Mouse (Mus musculus): ENCODE results near the gene Zfp385b. TPM values are rescaled to one million over a fixed set of nuclear protein-coding genes. Genes with fewer than 3 reads are reported as not detected.

Zfp385b gene
- polyA plus RNA-seq, 1 experiment from 2014 or later, result 6.7 TPM

DNA sequence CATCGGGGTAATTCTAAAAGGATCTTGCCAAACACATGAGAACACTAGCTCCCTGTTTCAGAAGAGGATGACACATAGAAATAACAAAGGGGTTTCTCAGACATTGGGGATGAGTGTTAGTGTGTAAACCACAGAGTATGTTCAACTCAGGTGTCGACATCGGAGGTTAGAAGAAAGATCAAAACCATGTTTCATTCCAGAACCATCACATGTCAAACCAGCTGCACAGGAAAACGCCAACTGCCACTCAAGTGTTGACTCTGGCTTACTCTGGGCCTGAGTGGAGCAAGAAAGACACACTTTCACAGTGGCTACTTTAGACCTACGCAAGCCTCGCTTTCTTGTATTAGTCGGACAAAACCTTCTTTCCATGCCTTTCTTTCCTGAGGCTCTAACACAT is 74.2 kb downstream of the Zfp385b start:
- no peak overlapping the region for H3K4me2 ChIP-seq

DNA sequence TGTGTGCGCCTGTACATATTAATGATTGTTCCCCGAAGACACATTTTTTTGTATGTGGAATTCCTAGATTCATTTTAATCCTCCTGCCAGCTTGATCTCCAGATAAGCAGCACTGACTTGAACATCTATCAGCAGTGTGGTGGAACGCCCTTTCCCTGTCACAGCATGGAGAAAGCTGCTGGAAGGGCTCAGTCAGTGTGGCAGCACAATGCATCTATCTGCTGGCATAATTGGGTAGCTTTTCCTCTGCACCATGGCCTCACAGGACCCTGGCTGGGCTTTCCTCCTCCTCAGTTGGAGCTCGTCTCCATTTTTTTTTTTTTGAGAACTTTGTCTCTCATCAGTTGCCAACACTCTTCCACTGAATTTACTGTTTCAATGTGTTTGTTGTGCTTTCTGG is 77.1 kb downstream of the Zfp385b start:
- H3K27ac ChIP-seq, result no peak overlapping the region
- H3K9me3 ChIP-seq (replicated peaks), result no peaks in the 10 kb centered on the region
- H3K4me2 ChIP-seq, result no peak overlapping the region
- H3K36me3 ChIP-seq, result no peaks in the 10 kb centered on the region
- no peaks in the 10 kb centered on the region for H3K4me1 ChIP-seq
- 64% methylated on average over 4 of the region's 4 CpGs for WGBS
- H3K9ac ChIP-seq, result no peak overlapping the region
- no peaks in the 10 kb centered on the region for H3K27me3 ChIP-seq
- ATAC-seq (replicated peaks; ENCODE audit: low FRiP score), result no peak
- no peak overlapping the region for H3K4me3 ChIP-seq (replicated peaks)

More for the DNA sequence above, 74.2 kb downstream of the Zfp385b start:
- Histone ChIP-seq H3K27me3 (no peaks in the 10 kb centered on the region), H3K36me3 (no peaks in the 10 kb centered on the region), H3K4me3 (replicated peaks) (no peak overlapping the region), H3K9ac (no peak overlapping the region), H3K4me1 (no peaks in the 10 kb centered on the region), H3K27ac (no peak overlapping the region), H3K9me3 (replicated peaks) (no peaks in the 10 kb centered on the region)
- 90% methylated on average over 7 of the region's 7 CpGs for WGBS
- ATAC-seq (replicated peaks; ENCODE audit: low FRiP score), result no peak

DNA sequence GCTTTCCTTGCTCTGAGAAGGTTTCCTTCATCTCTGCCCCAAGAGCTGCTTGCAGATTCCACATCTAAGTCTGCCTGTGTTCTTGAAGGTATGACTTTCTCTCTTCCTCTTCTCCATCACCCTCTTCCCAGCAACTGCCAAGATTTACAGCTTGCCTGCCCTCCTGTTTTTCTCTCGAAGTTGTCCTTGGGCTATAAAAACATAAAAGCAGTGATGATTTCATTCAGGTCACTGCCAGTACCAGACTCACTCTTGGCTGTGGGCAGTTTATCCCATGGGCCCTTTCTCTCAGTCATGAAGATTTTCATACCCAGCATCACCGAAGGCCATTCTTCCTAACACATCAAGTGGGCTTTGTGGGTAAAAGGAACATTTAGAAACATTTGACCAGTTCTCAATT is 89.2 kb downstream of the Zfp385b start:
- H3K9ac ChIP-seq, result no peak overlapping the region
- H3K36me3 ChIP-seq, result no peaks in the 10 kb centered on the region
- 49% methylated on average over 2 of the region's 2 CpGs for WGBS
- H3K9me3 ChIP-seq (replicated peaks), result no peaks in the 10 kb centered on the region
- H3K4me3 ChIP-seq (replicated peaks), result no peak overlapping the region
- no peak for ATAC-seq (replicated peaks; ENCODE audit: low FRiP score)
- H3K27ac ChIP-seq, result no peak overlapping the region
- H3K4me2 ChIP-seq, result no peak overlapping the region
- no peaks in the 10 kb centered on the region for H3K4me1 ChIP-seq
- H3K27me3 ChIP-seq, result no peaks in the 10 kb centered on the region

DNA sequence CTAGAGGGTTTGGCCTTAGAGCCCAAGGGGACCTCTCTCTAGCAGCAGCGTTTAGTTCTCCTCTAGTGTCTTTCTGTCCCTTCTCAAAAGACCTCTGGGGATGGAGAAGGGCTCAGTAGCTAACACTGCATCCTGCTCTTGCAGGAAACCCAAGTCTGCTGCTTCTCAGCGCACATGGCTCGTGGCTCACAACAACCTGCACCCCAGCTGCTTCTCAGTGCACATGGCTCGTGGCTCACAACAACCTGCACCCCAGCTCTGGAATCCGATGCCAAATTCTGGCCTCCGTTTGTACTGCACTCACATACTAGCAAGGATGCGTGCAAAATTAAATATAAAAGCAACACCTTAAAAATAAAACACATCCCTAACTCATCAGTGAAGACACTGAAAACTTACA is 92.6 kb downstream of the Zfp385b start:
- WGBS, result 79% methylated on average over 7 of the region's 7 CpGs
- Histone ChIP-seq H3K27me3 (no peaks in the 10 kb centered on the region), H3K4me2 (no peak overlapping the region), H3K4me1 (no peaks in the 10 kb centered on the region), H3K9me3 (replicated peaks) (no peaks in the 10 kb centered on the region), H3K36me3 (no peaks in the 10 kb centered on the region), H3K27ac (no peak overlapping the region), H3K9ac (no peak overlapping the region), H3K4me3 (replicated peaks) (no peak overlapping the region)
- no peak for ATAC-seq (replicated peaks; ENCODE audit: low FRiP score)

DNA sequence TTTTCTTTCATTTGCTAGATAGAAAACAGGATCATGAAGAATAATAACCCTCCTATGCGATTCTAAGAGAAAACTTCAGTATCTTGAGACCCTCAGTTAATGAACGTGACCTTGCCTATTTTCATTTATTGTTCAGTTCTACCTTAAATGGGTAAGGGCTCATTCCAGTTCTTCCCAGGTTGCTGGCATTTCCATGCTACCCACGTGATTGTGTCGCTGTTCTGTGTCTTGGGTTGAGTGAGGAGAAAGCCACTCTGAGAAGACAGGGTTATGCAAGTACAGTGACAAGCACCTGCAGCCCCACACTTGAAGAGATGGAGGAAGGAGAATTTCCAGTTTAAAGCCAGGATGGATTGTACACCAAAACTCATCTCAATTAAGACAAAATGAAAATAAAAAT is 98.6 kb downstream of the Zfp385b start:
- Histone ChIP-seq H3K27me3 (no peaks in the 10 kb centered on the region), H3K4me3 (replicated peaks) (no peak overlapping the region), H3K9ac (no peak overlapping the region), H3K4me1 (no peaks in the 10 kb centered on the region), H3K36me3 (no peaks in the 10 kb centered on the region), H3K9me3 (replicated peaks) (no peaks in the 10 kb centered on the region), H3K27ac (no peak overlapping the region), H3K4me2 (no peak overlapping the region)
- 87% methylated on average over 4 of the region's 4 CpGs for WGBS
- no peak for ATAC-seq (replicated peaks; ENCODE audit: low FRiP score)

DNA sequence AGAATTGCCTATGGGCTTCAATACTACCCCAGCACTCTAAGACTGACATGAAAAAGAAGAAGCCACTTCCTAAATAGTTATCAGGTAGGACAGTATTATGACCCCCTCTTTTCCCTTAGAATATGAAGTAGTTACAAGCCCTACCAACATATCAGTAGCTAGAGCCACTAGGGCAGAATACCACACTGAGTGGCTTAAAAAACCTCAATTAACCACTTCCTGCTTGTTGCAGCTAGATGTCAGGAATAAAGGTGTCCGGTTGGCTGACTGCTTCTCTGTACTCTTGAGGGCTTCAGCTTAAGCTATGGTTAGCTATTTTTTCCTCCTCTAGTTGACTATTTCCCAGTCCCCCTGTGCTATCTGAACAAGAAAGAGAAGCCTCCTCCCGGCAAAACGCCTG is 103.1 kb downstream of the Zfp385b start:
- no peaks in the 10 kb centered on the region for H3K27me3 ChIP-seq
- H3K36me3 ChIP-seq, result no peaks in the 10 kb centered on the region
- no peak overlapping the region for H3K27ac ChIP-seq
- no peak for ATAC-seq (replicated peaks; ENCODE audit: low FRiP score)
- H3K4me3 ChIP-seq (replicated peaks), result no peak overlapping the region
- H3K4me1 ChIP-seq, result peaks cover 4% of the 10 kb centered on the region; the same call in 1 of the 2 replicates
- no peaks in the 10 kb centered on the region for H3K9me3 ChIP-seq (replicated peaks)
- H3K4me2 ChIP-seq, result no peak overlapping the region
- 83% methylated on average over 3 of the region's 3 CpGs for WGBS
- no peak overlapping the region for H3K9ac ChIP-seq

DNA sequence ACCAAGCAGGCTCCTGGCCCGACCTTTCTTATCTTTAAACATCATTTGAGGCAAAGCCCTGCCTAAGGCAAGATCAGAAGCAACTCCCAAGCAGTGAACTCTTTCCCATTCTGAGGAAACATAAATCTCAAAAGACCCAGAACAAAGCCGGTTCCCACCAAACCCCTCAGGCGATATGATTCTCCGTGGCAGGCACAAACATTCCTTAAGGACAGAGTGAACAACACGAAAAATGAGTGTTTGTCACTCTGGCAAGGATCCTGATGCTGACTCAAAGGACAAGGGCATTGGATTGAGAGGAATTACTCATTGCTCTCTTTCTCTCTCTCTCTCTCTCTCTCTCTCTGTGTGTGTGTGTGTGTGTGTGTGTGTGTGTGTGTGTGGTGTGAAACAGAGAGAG is 105.6 kb downstream of the Zfp385b start:
- Histone ChIP-seq H3K4me1 (peaks cover 4% of the 10 kb centered on the region; the same call in 1 of the 2 replicates), H3K36me3 (no peaks in the 10 kb centered on the region), H3K4me3 (replicated peaks) (no peak overlapping the region), H3K9ac (no peak overlapping the region), H3K27me3 (no peaks in the 10 kb centered on the region), H3K27ac (no peak overlapping the region), H3K9me3 (replicated peaks) (no peaks in the 10 kb centered on the region), H3K4me2 (no peak overlapping the region)
- ATAC-seq (replicated peaks; ENCODE audit: low FRiP score), result no peak
- 36% methylated on average over 5 of the region's 5 CpGs for WGBS

DNA sequence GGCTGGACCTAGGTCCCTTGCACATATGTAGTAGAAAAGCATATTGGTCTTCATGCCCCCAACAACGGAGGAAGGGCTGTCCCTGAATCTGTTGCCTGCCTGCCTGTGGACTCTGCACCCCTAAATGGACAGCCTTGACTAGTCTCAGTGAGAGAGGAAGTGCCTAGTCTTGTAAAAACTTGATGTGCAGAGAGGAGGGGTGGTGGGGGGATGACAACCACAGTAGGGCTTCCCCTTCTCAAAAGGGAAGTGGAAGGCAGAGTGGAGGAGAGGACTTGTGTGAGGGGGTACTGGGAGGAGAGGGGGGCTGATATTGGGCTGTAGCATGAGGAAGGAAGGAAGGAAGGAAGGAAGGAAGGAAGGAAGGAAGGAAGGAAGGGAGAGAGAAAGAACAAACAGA is 107.7 kb downstream of the Zfp385b start:
- whole genome bisulfite sequencing, result 82% methylated on average over 1 of the region's 1 CpGs
- H3K27me3 ChIP-seq, result no peaks in the 10 kb centered on the region

DNA sequence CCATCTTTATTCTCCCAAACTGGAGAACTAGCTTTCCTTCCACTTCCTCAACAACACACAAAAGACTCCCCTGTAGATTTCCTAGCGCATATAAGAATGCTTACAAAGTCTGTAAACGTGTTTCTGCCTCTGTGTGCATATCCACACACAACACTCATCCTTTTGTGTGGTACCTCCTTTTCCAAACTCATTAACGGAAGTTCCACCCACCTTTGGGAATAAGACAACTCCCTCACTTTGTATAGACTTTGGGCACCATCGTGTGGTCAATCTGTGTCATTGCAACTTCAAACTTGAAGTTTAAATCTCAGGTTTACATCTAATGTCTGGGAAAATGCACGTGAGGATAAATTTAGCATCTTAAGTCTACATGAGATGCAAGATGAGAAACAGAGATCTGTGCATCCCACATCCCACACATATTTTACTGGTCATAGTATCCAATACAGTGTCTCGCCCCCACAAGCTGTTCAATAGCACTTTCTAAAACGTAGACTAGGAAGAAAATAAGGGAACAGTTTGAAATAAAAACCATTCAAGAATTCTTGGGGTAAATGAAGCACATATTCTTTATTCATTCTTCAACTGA is 110.1 kb downstream of the Zfp385b start:
- peaks cover 4% of the 10 kb centered on the region; the same call in 1 of the 2 replicates for H3K4me1 ChIP-seq
- H3K4me2 ChIP-seq, result peak overlapping the region; percentile 44
- 30% methylated on average over 7 of the region's 7 CpGs for WGBS
- no peak overlapping the region for H3K27ac ChIP-seq
- ATAC-seq (replicated peaks; ENCODE audit: low FRiP score), result peak; percentile 50; the same call in 1 of the 2 replicates
- no peak overlapping the region for H3K4me3 ChIP-seq (replicated peaks)
- no peak overlapping the region for H3K9ac ChIP-seq
- H3K36me3 ChIP-seq, result no peaks in the 10 kb centered on the region
- no peaks in the 10 kb centered on the region for H3K27me3 ChIP-seq
- H3K9me3 ChIP-seq (replicated peaks), result no peaks in the 10 kb centered on the region

More for the DNA sequence above, 107.7 kb downstream of the Zfp385b start:
- peaks cover 4% of the 10 kb centered on the region; the same call in 1 of the 2 replicates for H3K4me1 ChIP-seq
- no peak overlapping the region for H3K4me3 ChIP-seq (replicated peaks)
- H3K36me3 ChIP-seq, result no peaks in the 10 kb centered on the region
- no peak for ATAC-seq (replicated peaks; ENCODE audit: low FRiP score)
- H3K9me3 ChIP-seq (replicated peaks), result no peaks in the 10 kb centered on the region
- H3K4me2 ChIP-seq, result no peak overlapping the region
- no peak overlapping the region for H3K9ac ChIP-seq
- H3K27ac ChIP-seq, result no peak overlapping the region

DNA sequence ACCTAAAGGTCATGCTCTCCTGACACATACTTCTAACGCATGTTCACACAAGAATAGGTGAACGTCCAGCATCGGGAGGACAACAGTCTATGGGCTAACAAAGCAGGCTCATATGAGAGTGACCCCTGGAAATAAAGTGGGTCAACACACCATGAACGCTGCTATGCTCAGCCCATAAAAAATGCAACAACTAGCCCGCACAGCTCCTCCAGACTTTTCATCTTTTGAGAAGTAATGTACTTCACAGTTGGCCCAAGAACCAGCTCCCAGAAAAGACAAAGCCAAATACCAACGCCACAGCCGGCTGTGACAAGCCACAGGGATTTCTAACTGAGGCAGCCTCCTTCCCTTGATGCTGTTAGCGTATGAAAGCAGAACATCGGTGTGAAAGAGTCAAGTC is 112.3 kb downstream of the Zfp385b start:
- ATAC-seq (replicated peaks; ENCODE audit: low FRiP score), result no peak
- H3K27ac ChIP-seq, result no peak overlapping the region
- no peaks in the 10 kb centered on the region for H3K27me3 ChIP-seq
- no peak overlapping the region for H3K9ac ChIP-seq
- H3K4me3 ChIP-seq (replicated peaks), result no peak overlapping the region
- no peaks in the 10 kb centered on the region for H3K9me3 ChIP-seq (replicated peaks)
- H3K36me3 ChIP-seq, result no peaks in the 10 kb centered on the region
- no peak overlapping the region for H3K4me2 ChIP-seq
- 64% methylated on average over 9 of the region's 9 CpGs for WGBS
- H3K4me1 ChIP-seq, result 0 out of 2 replicates have a peak, but pooled peaks cover 6% of the 10 kb centered on the region

DNA sequence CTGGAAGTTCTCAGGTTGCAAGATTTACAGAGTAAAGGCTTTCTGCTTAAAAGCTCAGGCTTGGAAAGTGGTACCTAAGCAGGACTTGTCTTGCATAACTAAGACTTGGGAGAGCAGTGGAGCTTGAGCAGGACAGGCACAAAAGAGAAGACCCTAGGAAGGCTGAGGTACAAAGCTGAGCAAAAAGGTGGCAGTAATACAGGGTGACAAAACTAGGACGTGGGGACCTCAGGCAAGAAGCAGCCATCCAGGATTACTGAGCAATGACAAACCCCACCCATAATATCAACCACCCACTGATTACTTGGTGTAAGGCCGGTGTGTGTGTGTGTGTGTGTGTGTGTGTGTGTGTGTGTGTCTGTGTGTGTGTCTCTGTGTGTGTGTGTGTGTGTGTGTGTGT is 114.0 kb downstream of the Zfp385b start:
- H3K4me1 ChIP-seq, result 0 out of 2 replicates have a peak, but pooled peaks cover 6% of the 10 kb centered on the region
- ATAC-seq (replicated peaks; ENCODE audit: low FRiP score), result no peak
- 81% methylated on average over 2 of the region's 2 CpGs for WGBS
- no peaks in the 10 kb centered on the region for H3K9me3 ChIP-seq (replicated peaks)
- H3K4me3 ChIP-seq (replicated peaks), result no peak overlapping the region
- no peaks in the 10 kb centered on the region for H3K27me3 ChIP-seq
- H3K4me2 ChIP-seq, result no peak overlapping the region
- H3K27ac ChIP-seq, result no peak overlapping the region
- no peak overlapping the region for H3K9ac ChIP-seq
- no peaks in the 10 kb centered on the region for H3K36me3 ChIP-seq

DNA sequence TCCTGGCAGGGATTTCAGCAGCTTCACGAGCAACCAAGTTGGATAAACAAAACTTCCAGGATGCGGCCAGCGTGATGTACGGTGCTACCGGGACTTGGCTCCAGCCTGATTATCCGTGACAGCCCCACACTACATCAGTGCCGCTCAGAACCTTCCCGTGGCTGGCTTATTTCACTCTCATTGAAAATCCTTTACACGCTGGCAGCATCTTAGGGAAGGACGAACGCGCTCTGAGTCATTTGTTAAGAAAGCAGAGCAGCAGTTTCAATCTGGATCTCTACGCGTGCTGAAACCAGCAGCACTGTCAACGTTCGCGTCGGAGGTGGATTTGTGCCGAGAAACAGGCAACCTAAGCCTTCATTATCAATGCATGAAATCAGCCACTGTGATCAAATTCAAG is 116.4 kb downstream of the Zfp385b start:
- Histone ChIP-seq H3K27me3 (no peaks in the 10 kb centered on the region), H3K4me3 (replicated peaks) (peak overlapping the region; percentile 31), H3K9me3 (replicated peaks) (no peaks in the 10 kb centered on the region), H3K36me3 (no peaks in the 10 kb centered on the region), H3K4me1 (0 out of 2 replicates have a peak, but pooled peaks cover 6% of the 10 kb centered on the region), H3K9ac (no peak overlapping the region), H3K4me2 (peak overlapping the region; percentile 57), H3K27ac (no peak overlapping the region)
- ATAC-seq (replicated peaks; ENCODE audit: low FRiP score), result no peak
- WGBS, result 26% methylated on average over 19 of the region's 19 CpGs

DNA sequence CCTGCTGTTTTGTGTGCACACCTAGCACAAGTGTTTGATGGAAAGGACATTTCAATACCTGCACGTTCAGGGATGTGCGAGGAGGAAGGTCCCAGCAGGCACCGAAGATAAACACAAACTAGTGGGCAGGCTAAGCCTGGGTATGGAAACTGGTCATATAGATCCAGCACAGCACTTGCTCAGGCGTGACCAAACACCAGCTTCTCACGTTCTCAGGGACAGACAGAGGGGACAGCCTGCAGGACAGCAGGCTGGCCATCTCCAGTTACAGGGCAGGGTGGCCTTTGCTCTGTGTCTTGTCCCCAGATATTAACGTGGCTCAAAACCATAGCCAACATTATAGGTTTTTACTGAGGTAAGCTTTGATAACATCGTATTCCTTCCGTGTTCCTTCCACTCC is 128.3 kb downstream of the Zfp385b start:
- Histone ChIP-seq H3K27ac (no peak overlapping the region), H3K9me3 (replicated peaks) (no peaks in the 10 kb centered on the region), H3K4me2 (no peak overlapping the region), H3K36me3 (no peaks in the 10 kb centered on the region), H3K4me3 (replicated peaks) (no peak overlapping the region), H3K27me3 (no peaks in the 10 kb centered on the region), H3K4me1 (0 out of 2 replicates have a peak, but pooled peaks cover 2% of the 10 kb centered on the region), H3K9ac (no peak overlapping the region)
- ATAC-seq (replicated peaks; ENCODE audit: low FRiP score), result 0 out of 2 replicates have a peak, but pooled peaks have one; percentile 53
- WGBS, result 56% methylated on average over 8 of the region's 8 CpGs
